In genomic region chr14:106044274-106044673, GRCm38 (mm10) we compare ENCODE assay signal across 16 mouse cellular contexts.
"Had no signal": no experiment of that assay in that cellular context is flagged by ENCODE, and none has a peak within 500 bp of the region (broad histone marks: within the 10 kb centered on the region; RNA-seq: fewer than 3 reads in every experiment).

No protein-coding gene starts in this region.

- ATAC-seq: midbrain, embryonic 16.5 days had no signal

- H3K9ac ChIP-seq: limb, embryonic 13.5 days; neural tube, embryonic 13.5 days; stomach, embryonic 15.5 days had no signal

- H3K27me3 ChIP-seq: limb, embryonic 13.5 days; megakaryocyte, embryonic 14.5 days; neural tube, embryonic 13.5 days; stomach, embryonic 15.5 days had no signal

- H3K4me3 ChIP-seq: limb, embryonic 13.5 days; megakaryocyte, embryonic 14.5 days; neural tube, embryonic 13.5 days; stomach, embryonic 15.5 days had no signal

- H3K4me1 ChIP-seq: megakaryocyte, embryonic 14.5 days; neural tube, embryonic 13.5 days; stomach, embryonic 15.5 days had no signal

- H3K4me2 ChIP-seq: limb, embryonic 13.5 days; liver, embryonic 11.5 days; midbrain, embryonic 11.5 days; neural tube, embryonic 13.5 days; stomach, embryonic 15.5 days had no signal

- DNase-seq: kidney, adult 11 months; kidney, adult 9 months; kidney, postnatal 36 days; layer of hippocampus, adult 9-11 months; left cerebral cortex, postnatal 4 days; lung, adult 18-20 months; retina, postnatal 1 day; thymus, postnatal 36 days had no signal

- H3K27ac ChIP-seq: kidney, postnatal 0 days; limb, embryonic 13.5 days; neural tube, embryonic 13.5 days; stomach, embryonic 15.5 days had no signal

- H3K36me3 ChIP-seq: limb, embryonic 13.5 days; neural tube, embryonic 13.5 days; stomach, embryonic 15.5 days had no signal

- H3K9me3 ChIP-seq: limb, embryonic 13.5 days; neural tube, embryonic 13.5 days; stomach, embryonic 15.5 days had no signal
